Mouse (Mus musculus) liver, embryonic 18 days (tissue): ENCODE data around the gene Tecr. TPM values are rescaled to one million over a fixed set of nuclear protein-coding genes. Genes with fewer than 3 reads are reported as not detected.

Source experiments
- polyA plus RNA-seq: library from polyadenylated mRNA; depleted of rRNA; stranded (reverse); fragments of >200 nt; gene quantifications from 2 replicates; pipeline ENCODE4 v1.2.3, GENCODE M21; 2012; rRNA removed

Tecr gene
- 231 and 255 TPM in 2 replicates for polyA plus RNA-seq

DNA sequence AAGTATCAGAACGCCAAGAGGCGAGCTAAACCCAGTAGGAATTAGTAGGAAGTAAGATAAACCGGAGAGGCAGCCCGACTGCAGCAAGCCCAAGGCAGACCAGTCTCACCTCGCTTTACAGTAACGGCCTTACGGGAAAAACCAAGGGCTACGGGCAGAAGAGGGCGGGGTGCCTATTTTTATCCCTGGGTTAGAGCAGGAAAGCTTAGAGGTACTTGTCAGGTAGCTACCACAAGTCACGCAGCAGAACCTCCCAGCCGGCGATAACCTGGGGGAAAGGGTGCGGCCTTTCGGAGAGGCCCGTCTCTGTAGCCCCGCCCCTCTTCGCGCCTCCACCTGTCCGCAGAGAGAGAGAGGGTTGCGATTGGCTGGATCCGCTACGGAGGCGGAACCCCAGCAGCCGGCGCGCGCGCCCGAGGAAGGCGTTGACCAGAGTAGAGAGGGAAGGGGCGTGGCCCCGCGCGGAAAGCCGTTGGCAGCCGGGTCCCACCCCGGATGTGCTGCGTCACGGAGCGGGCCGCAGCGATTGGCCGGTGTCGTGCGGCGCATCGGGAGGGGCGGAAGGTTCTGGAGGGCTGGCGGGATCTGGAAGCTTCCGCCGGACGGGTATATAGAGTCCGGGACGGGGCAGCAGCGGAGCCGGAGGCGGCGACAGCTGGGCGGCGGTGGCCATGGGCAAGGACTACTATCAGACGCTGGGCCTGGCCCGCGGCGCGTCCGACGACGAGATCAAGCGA lies at the start of gene Tecr, which contains the start of gene Dnajb1:
TSS of gene Tecr (minus strand) at position 311 of the 737 bp plus-strand sequence.
TSS of gene Dnajb1 (plus strand) at position 533 of the 737 bp plus-strand sequence.

DNA sequence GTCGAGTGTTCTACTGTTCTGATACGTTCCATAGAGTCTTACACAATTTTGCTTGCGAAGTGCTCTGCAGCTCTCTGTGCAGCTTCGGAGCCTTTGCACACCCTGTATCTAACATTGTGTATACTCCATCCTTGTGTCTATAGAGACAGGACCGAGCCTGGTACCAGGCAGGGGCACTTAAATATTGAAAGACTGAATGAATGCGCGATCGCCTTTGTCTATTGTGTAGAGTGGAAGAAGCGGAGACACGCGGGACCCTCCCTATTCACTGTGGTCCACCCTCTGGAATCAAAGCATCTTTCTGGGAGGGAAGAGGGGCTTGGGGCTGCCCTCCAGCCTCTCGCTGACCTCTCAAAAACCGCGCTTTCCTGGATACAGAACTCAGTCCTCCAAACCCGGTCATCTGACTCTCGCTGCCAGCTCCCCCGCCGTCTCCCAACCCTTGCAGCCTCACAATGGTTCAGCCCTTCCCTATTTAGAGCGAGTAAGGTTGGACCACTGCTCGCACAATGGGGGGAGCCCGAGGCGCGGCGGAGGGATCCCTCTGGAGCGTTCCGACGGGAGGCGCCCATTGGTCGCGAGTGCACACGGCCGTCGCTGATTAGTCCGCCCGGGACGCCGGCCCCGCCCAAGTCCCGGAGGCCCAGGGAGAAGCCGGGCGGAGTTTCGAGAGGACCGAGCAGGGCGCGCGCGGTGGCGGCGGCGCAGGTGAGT lies 44.4 kb upstream of the Tecr start, which contains the start of gene Gipc1:
TSS of gene Gipc1 (plus strand) at position 648 of the 714 bp plus-strand sequence.

DNA sequence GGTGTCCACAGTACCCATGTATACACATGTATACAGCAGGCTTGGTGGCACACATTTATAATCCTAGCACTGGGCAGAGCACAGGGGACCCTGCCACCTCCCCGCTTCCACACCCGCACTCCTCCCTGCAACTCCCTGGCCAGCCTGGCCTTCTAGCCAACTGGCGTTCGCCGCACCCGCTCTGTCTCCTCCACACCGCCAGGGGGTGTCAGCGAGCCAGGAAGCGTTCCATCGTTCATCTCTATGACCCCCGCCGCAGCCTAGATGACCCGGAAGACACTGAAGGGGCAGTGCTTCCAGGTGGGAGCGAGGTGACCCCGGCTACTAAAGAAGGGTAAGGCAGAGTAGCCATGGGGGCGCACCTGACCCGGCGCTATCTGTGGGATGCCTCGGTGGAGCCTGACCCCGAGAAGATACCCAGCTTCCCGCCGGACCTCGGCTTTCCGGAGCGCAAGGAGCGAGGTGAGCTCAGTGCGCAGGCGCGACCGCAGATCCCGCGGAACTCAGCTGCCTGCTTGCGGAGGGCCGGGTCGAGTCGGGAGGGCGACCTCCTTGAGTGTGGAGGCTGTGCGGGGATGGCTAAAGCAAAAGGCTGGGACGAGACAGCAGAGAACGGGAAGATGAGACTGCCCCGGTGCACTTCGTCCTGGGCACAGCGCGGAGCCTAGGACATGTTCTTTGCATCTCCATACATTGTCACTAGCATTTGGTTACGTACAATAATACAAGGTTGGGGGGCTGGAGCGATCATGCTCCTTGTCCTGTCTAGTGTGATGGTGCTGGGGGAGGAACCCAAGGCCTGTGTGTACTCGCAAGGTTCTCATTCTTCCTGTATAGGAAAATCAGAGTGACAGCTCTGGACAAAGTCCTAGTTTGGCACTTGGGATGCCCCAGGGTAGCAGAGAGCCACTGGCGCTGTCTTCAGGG lies 41.0 kb downstream of the Tecr start, which contains the start of gene Ndufb7:
TSS of gene Ndufb7 (plus strand) at position 203 of the 927 bp plus-strand sequence.

DNA sequence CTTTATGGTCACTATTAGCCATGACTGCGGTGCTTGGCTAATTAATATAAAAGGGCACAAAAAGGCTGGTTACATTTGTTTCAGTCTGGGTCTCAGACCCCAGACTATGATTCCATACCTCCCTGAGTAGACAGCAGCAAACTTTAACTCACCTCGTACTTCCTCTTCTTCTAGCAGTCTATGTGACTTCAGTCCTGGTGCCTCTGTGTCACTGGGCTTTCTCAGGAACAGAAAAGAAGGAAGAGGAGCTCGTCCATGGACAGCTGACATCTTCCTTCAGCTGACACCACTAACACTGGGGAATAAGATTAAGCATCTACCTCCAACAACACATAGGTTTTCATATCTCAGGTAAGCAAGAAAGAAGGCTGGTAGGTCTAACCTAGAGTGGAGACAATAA lies 72.0 kb downstream of the Tecr start, which contains the start of gene Olfr370:
TSS of gene Olfr370 (plus strand) at position 45 of the 400 bp plus-strand sequence.

Other genes starting within 250 kb of the Tecr start
- gene Clgn, start 218.1 kb downstream of the Tecr start, polyA plus RNA-seq: 0.07 and 0.08 TPM in 2 replicates
- 21.6 and 23.0 TPM in 2 replicates for gene Scoc, start 149.6 kb downstream of the Tecr start, polyA plus RNA-seq
- not detected in 2 replicates for gene Olfr370, start 72.2 kb downstream of the Tecr start, polyA plus RNA-seq
- gene Ndufb7, start 41.3 kb downstream of the Tecr start, polyA plus RNA-seq: 193 and 194 TPM in 2 replicates
- gene Dnajb1, start 222 bp upstream of the Tecr start, polyA plus RNA-seq: 20.0 and 25.8 TPM in 2 replicates
- gene Gipc1, start 44.7 kb upstream of the Tecr start, polyA plus RNA-seq: 27.5 and 28.5 TPM in 2 replicates
- 0.22 and 0.26 TPM in 2 replicates for gene Ptger1, start 58.7 kb upstream of the Tecr start, polyA plus RNA-seq
- 14.0 and 17.3 TPM in 2 replicates for gene Pkn1, start 91.2 kb upstream of the Tecr start, polyA plus RNA-seq
- gene Ddx39, start 107.2 kb upstream of the Tecr start, polyA plus RNA-seq: 52.9 and 53.6 TPM in 2 replicates
- gene Adgre5, start 133.4 kb upstream of the Tecr start, polyA plus RNA-seq: 23.1 and 25.2 TPM in 2 replicates